Mouse (Mus musculus) bone marrow, adult 2 months (tissue): ENCODE measurements around the gene Sde2.

Experiments used
- CTCF ChIP-seq: fragments of 200-500 bp; IDR thresholded peaks from 2 replicates; pipeline ENCODE4 v1.5.1; 2011; ENCODE audit warnings: low read length, control low read depth; ENCODE audit not compliant: control insufficient read depth, insufficient read depth
- POLR2A ChIP-seq: fragments of 200-500 bp; IDR thresholded peaks from 2 replicates; pipeline ENCODE4 v1.6.1; 2011; ENCODE audit warnings: low read depth, mild to moderate bottlenecking, control low read depth, low read length, borderline replicate concordance; ENCODE audit not compliant: control insufficient read depth

DNA sequence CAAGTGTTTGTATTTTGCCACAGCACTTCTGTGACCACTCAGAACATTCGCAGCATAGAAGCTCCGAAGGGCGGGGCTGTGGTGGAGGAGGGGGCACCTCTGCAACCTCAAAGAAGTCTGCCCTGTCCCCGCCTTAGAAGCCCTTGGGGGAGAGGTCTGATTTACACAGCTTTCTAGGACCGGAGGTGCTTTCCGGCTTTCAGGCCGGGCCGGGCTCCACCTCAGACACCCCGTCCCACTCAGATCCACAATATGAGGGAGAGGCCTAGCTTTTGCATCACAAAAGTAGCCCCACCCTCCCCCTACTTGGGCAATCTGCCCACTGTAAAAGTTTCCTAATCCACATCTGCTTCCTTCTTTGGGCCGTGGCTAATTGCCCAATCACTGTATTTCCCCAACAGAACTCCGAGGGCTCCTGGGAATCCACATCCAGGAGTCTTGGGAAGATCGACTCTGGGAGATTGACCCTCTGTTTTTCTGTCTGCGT is 37.7 kb downstream of the Sde2 start:
- TF ChIP-seq CTCF (no peak), POLR2A (peak; percentile 24; the same call in 1 of the 2 replicates)
